Mouse (Mus musculus) right cerebral cortex, postnatal 25 days (tissue): Measurements from ENCODE around the gene Arvcf.

Experiments used
- DNase-seq: peaks from one replicate; pipeline ENCODE4 v3.0.0; 2022

The Arvcf gene

DNA sequence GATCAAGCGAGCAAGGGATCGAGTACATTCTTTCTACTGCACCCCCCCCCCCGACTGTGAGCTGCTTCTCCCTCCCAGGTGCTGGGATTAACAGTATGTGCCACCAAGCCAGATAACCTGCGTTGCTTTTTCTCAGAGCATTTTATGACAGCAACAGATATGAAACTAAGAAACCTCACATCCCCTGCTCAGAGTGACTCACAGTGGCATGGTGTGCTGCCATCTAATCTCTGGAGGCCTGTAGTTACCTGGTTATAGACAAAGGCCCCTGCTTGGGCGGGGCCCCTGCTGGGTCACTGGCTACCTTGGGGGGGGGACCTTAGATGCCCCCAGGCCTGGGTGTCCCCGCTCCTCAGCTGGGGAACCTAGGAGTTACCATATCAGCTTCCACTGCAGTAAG is 10.0 kb downstream of the Arvcf start:
- no peak for DNase-seq

- DNase-seq: no peak
Observed at GRCm38 (mm10) chr16:18360151-18360805, 12.3 kb downstream of the Arvcf start.

DNA sequence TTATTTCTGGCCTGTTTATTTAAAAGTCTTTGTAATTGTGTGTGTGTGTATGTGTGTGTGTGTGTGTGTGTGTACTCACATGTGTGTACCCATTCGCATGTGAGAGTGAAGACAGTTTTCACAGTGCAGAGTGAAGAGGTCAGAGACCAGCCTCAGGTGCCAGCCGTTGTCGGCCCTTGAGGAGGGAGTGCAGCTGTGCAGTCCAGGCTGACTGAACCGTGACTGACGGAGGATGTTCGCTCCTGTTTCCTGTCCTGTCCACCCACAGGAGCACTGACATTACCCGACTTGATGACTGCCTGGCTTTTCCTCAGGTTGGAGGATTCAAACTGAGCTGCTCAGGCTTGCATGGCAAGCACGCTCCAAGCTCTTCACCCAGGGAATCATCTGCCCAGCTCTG is 15.0 kb downstream of the Arvcf start:
- no peak for DNase-seq

GRCm38 (mm10) chr16:18366849-18367248 is 18.9 kb downstream of the Arvcf start:
- DNase-seq: no peak

DNA sequence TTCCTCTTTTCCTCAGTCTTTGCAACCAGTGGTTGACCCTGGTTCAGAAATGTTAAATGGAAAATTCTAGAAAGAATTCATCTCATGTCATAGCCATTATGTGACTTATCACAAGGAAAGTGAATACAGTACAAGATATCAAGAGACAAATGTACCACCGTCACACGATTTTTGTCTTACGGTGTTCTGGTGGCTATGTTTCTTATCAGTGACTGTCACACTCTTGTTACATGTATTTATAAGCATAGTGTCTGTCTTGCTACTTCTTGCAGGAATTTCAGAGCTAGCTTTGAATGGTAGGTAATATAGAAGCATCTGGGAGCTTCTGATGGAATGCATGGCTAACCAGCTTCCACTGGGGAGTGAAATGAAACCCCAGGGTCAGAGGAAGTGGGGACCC is 22.2 kb downstream of the Arvcf start:
- DNase-seq: no peak

- no peak for DNase-seq
Observed at GRCm38 (mm10) chr16:18373632-18374031, 25.6 kb downstream of the Arvcf start.

DNA sequence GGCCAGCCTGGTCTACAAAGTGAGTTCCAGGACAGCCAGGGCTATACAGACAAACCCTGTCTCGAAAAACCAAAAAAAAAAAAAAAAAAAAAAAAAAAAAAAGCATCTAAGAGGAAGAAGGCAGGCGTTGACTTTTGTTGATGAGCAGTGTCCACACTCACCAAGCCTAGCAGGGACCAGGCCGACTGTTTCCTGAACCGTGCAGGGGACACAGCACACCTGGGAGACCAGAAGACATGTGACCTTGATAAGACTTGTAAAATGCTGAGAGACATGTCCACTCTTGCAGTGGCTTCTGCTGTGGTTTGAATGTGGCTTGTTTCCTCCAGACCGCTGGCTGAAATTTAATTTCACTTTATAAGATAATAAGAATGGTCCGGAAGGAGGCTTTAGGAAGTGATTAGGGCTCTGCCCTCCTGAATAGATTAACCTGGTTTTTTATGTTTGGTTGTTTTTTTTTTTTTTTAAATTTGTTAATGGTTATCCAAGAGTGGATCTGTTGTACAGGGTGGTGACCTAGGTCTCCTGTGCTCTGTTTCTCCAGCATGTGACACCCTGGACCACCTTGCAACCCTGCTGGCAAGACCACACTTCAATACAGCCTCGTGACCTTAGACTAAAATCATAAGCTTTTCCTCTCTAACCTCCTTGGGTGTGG is 28.4 kb downstream of the Arvcf start:
- no peak for DNase-seq

- no peak for DNase-seq
Observed at GRCm38 (mm10) chr16:18377203-18377602, 29.2 kb downstream of the Arvcf start.

- no peak for DNase-seq
Observed at GRCm38 (mm10) chr16:18378489-18378888, 30.5 kb downstream of the Arvcf start.

GRCm38 (mm10) chr16:18379338-18380001 is 31.5 kb downstream of the Arvcf start:
- DNase-seq: no peak

DNA sequence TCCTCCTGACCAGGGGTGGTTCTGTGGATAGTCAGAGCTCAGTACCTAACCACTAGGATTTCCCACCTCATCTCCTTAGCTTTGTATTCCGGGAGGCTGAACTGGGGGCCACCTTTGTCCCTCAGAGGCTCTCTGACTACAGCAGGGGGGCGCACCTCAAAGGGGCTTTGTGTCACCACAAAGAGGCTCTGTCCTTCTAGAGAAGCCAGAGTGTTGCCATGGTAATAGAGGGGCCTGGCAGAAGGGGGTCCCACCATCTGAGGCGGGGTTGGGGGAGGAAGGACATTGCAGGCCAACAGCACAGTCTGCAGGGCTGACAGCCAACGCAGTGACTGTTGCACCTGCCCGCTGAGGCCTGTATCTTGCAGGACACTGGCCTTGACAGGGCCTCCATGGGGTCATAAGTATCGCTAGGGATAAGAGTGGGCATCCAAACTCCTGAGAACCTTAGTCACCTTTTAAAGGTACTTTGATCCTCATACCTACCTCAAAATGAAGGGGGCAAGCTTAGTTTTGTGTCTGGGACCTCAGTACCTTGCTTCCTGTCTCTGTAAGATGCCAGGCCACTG is 32.6 kb downstream of the Arvcf start:
- DNase-seq: no peak

DNA sequence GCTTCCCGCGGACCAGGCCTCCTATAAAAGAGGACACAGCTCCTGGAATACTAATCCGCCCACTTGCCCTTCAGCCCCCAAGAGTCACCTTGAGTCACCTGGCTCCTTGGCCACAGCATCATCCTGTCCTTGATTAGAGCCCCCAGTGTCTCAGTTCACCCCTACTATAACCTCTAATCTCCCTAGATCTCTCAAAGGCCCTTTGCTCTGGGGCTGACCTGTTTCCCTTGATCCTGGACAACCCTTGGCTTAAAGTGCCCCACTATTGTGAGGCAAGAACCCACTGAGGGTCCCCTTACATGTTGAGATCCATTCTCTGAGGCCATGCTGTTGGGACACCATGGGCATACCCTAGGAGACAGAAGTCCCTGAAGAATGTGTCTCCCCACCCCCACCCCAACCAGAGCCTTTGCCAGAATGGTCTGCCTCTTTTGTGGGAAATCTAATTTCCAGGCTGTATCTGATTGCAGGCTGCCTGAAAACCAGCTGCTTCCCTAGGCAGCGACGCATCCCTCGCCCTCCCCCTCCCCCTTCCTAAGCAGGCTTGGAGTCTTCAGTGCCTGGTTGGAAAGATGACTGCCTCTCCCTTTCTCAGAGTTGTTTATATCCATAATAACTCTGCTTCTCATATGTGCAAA is 33.8 kb downstream of the Arvcf start:
- no peak for DNase-seq

DNA sequence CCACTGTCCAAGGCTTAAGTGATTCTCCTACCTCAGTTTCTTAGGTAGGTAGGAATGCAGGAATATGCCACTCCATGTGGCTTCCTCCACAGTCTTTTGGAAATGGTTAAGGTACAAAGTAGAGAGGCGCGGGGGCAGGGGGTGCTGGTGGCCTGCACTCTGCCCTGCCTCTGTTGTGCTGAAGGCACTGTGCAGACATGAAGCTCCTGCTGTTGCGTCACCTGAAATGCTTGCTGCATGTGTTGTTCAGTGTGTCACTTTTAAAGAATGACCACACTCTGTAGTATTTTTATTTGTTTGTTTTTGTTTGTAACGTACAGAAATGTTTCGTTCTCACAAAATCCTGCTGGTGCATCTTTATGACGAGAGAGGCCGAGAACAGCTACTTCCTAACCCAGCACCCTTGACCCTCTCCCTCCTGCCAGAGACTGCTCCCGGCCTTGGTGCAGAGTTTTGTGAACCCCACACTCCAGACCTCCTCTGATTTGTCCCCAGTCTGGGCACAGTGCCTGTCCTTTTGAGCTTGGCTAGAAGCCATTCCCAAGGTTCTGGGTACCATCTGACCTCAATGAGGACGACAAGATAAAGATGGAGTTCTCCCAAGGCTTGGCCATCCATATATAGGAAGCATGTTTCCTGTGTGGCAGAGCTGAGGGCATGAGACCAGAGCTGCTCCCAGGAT is 35.2 kb downstream of the Arvcf start:
- DNase-seq: no peak

DNA sequence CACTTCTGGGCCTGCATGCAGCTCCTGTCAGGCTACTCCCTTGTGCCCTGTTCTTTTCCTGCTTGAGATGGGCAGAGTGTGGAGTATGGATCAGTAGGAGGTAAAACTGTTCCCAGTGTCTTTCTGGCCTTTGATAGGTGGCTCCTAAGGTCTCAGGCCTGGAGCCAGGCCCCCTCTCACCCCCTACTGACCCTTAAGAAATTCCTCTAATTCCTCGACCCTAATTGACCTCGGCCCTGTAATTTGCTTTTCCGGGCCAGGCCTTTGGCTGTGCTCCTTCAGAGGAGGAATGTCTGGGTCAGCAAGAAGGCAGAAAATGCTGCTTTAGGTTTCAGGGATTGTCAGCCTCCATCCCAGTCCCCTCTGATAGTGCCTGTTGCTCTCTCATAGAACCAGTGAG is 35.8 kb downstream of the Arvcf start:
- no peak for DNase-seq

DNA sequence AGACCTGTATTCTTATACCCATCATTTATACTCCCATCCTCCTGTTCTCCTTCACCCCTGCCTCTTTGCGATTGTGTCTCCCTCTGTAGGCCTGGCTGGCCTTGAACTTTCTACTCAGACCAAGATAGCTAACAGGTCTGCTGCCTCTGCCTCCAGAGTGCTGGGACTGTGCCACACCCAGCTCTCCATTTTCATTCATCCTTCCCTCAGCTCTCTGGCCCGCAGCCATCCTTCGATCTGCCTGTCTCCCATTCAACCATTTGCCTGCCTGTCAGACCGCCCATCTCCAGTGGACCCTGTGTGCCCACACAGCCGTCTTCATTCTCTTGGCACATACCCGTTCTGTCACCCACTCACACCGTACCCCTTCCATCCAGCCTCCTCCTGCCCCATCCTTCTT is 36.2 kb downstream of the Arvcf start:
- no peak for DNase-seq

DNA sequence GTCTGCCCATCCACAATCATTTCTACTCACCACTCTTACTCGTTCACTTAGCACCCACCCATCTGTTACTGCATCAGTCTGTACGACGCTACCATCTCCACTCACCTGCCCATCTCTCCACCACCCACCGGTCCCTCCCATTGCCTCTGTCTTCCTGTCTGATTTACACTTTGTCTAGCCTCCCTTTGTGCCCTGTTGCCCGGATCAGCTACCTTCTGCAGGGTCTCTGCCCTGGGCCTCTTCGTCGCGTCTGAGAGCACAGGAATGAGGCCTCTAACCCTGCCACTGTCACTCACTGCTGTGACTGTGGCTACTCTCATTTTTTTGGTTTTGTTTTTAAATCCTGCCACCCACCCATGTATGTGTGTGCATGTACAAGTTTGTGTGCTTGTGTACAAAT is 36.7 kb downstream of the Arvcf start:
- no peak for DNase-seq

GRCm38 (mm10) chr16:18385411-18385810 is 37.4 kb downstream of the Arvcf start:
- no peak for DNase-seq

DNA sequence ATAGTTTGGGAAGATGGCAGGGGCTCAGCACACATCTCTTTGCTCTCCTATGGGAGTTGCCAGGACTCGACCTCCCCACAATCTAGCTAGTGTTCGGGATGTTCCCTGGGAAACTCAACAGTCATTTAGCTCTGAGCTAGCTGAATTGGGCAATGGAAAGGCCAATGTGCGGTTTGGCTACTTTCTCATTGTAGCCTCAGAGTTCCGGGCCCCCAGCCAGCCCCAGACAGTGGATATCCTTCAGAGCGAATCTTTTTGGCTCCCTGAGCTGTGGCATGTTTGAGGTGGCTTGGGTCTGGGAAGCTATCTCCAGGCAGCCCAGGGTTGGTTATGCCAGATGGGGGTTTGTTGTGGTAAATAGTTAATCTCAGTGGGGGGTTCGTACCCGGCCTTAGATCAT is 38.5 kb downstream of the Arvcf start:
- DNase-seq: no peak

GRCm38 (mm10) chr16:18386972-18387371 is 39.0 kb downstream of the Arvcf start:
- no peak for DNase-seq

DNA sequence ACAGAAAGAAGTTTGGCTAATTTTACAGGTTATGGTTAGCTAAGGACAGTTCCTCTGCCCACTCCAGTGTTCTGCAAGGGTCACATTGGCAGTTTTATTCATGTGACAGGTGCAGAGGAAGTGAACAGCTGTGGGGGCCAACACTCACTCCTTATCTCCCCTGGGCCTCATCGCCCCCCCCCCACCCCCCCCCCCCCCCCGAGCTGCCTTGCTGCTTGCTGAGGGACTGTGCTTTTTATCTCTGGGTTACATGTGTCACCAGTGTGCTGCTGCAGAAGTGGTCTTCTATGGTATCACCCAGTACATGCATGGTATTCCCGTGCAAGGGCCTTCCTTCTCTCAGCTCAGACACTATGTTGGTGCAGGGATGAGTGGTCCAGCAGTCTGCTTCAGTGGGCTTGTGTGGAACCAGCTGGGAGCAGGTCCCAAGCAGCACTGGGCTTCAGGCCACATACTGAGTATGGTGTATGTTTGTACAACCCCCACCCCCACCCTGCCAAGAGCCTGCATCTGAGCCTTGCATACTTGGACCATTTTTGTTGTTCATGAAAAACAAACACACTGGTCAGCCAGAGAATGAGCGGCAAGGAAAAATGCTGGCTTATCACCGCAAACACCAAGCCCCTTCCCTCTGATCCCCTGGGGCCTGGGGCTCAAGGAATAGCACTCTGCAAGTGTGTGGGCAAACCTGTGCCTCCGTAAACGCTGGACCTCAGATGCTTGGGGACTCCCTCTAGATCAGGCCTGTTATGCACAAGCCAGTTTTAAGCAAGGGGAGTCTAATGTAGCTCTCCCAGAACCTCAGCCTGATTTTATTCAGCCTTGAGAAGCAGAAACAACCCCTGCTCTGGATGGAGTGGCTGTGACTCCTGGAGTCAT is 40.0 kb downstream of the Arvcf start:
- no peak for DNase-seq

DNA sequence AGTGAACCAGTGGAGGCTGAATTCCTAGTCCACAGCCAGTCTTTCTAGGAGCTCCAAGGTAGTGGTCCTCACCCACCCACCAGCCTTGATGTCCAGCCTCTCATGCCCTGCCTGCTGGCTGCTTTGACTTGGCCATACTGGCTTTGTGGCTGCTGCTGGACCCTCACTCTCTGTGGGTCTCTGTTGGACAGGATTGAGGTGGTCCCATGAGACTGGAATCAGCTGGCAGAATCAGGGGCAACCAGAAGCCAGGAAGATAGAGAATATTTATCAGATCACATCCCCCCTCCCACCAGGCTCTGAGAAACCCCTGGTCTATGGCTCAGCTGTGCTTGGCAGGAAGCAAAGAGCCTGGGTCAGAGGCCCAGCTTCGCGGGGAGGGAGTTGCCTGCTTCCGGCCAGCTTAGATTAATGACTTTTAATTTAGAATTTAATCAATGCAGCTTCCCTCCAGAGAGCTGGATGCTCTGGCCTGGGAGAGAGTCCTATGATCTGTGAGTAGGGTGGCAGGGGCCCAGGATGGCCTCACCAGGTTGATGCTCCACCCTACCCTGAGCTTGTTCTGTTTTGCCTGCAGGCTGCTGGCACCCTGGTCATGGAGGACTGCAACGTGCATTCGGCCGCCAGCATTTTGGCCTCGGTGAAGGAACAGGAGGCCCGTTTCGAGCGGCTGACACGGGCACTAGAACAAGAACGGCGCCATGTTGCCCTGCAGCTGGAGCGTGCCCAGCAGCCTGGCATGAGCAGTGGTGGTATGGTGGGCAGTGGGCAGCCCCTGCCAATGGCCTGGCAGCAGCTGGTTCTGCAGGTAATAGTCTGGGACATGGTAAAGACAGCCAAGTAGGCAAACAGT is 40.8 kb downstream of the Arvcf start:
- no peak for DNase-seq
